Mouse (Mus musculus) lung, embryonic 16.5 days (tissue): ENCODE results near the gene Gpr87. TPM values are rescaled to one million over a fixed set of nuclear protein-coding genes. Genes with fewer than 3 reads are reported as not detected.
A peak's percentile ranks its signal among the peaks of the same experiment; 100 is the strongest.

Experiments
- ATAC-seq: fragments of 200-750 bp; cut with Nextera tagmentation; 2 replicates; pipeline ENCODE4 v1.8.0; 2017; ENCODE audit warnings: low read depth, mild to moderate bottlenecking, moderate library complexity
- H3K27ac ChIP-seq: fragments of 300-500 bp; sonication (generic); 2 replicates; pipeline ENCODE4 v1.5.1; 2014; ENCODE audit warnings: mild to moderate bottlenecking, control low read depth, low read length
- H3K27me3 ChIP-seq: fragments of 300-500 bp; sonication (generic); 2 replicates; pipeline ENCODE4 v1.6.1; 2014; ENCODE audit warnings: low read depth, low read length, mixed read lengths; ENCODE audit not compliant: control insufficient read depth, insufficient read depth
- H3K36me3 ChIP-seq: fragments of 300-500 bp; sonication (generic); 2 replicates; pipeline ENCODE4 v1.6.1; 2014; ENCODE audit warnings: low read length; ENCODE audit not compliant: control insufficient read depth, insufficient read depth
- H3K4me1 ChIP-seq: fragments of 300-500 bp; sonication (generic); replicated peaks from 2 replicates; pipeline ENCODE4 v1.6.1; 2014; ENCODE audit warnings: low read length, mixed read lengths; ENCODE audit not compliant: control insufficient read depth, insufficient read depth
- H3K4me2 ChIP-seq: fragments of 300-500 bp; sonication (generic); 2 replicates; pipeline ENCODE4 v1.6.1; 2014; ENCODE audit warnings: low read depth, low read length, control low read depth
- H3K4me3 ChIP-seq: fragments of 300-500 bp; sonication (generic); 2 replicates; pipeline ENCODE4 v1.5.1; 2014; ENCODE audit warnings: mild to moderate bottlenecking, low read length, control low read depth
- H3K9ac ChIP-seq: fragments of 300-500 bp; sonication (generic); 2 replicates; pipeline ENCODE4 v1.6.1; 2014; ENCODE audit warnings: low read length, control low read depth
- H3K9me3 ChIP-seq: fragments of 300-500 bp; sonication (generic); 2 replicates; pipeline ENCODE4 v1.6.1; 2016; ENCODE audit warnings: low read length; ENCODE audit not compliant: control insufficient read depth
- WGBS: fragments of 180-500 bp; shearing (Covaris S2); extraction: QIAGEN DNeasy Blood & Tissue Kit; methylation state at CpG from one replicate; pipeline ENCODE4 v1.1.7; 2014; 5-methylcytosine and 5-hydroxymethylcytosine counted together
- polyA plus RNA-seq: library from polyadenylated mRNA; unstranded; fragments of >200 nt; fragmentation: Nextera tagmentation; extraction: Ambion mirVana; gene quantifications from 2 replicates; pipeline ENCODE4 v1.2.1, GENCODE M21; 2015

The Gpr87 gene
- polyA plus RNA-seq, 1 experiment from 2014 or later: not detected

DNA sequence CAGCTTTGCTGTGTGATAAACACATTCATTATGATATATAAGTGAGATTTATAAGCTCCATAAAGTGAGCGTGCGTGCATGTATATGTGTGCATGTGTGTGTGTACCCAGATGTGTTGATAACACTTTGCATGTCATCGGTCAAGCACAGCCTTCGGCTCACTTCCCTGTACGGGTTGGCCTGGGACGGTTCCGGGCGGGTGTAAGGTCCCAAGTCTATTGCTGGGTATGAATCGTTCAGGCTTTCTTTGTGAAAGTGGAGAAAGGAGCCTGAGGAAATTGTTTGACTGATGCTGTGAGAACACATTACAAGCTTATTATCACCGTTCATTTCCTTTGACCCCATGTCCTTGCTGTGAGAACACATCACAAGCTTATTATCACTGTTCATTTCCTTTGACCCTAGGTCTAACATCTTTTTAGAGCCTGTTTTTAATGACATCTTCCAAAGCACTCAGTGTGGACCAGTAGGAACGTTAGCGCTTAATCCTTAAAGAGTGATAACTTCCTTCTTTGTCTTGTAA is 55.9 kb downstream of the Gpr87 start:
- Histone ChIP-seq H3K9me3 (no peaks in the 10 kb centered on the region), H3K36me3 (no peaks in the 10 kb centered on the region), H3K27me3 (no peaks in the 10 kb centered on the region), H3K4me1 (peaks cover 14% of the 10 kb centered on the region), H3K9ac (no peak overlapping the region), H3K4me3 (no peak overlapping the region), H3K27ac (peak overlapping the region; percentile 50; the same call in 1 of the 2 replicates), H3K4me2 (no peak overlapping the region)
- peak; percentile 24 for ATAC-seq
- WGBS: 49% methylated on average over 12 of the region's 12 CpGs

DNA sequence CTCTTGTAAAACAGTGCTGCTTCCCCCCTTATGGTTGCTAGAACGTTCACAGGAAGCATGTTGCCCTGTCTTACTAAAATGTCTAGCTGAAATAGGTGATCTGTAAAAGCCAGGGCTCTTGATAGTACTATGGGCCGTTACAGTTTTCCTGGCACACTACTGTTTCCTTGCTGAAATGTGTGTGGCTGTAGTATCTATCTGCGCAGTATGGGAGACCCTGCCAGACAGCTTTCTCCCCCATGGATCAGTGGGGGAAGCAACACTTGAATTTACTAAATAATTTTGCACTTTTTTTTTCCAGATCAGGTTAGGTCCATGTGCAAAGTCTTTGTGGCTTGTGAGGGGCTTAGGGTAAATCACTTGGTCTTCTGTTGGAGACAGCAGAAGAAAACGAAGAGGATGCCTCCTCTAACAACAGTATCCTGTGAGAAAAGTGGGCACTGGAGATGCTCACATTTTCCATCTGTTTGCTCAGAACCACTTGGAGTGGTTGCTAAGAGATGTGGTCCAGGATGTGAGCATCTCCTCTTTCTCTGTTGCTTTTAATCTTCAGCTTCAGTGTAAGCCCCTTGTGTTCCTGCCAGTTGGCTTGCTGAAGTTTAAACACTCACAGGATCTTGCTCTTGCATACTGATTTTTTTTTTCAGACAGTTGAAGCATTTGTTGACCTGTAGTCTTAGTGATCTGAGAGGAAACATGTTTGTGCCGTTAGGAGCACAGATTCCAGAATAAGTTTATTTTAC is 58.8 kb downstream of the Gpr87 start:
- WGBS: 50% methylated on average over 5 of the region's 5 CpGs
- ATAC-seq: no peak
- no peak overlapping the region for H3K27ac ChIP-seq

DNA sequence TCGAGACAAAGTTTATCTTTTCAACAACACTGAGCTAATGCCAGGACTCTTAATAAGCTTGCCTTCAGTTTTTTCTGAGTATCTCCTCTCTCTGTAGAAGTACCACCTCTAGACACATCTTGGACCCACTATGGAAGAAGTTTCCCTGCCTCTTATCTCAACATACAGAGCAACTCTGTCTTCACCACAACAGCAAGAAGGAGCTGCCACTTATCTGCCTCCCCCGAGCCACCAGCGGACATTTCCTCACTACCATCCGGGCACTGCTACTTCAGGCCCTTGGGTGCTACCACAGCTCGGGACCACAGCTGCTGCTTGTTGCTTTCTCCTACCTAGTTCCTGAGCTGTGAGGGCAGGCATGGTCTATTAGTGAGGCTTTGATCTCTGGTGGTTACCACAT is 61.7 kb downstream of the Gpr87 start:
- WGBS: 42% methylated on average over 5 of the region's 5 CpGs
- no peaks in the 10 kb centered on the region for H3K9me3 ChIP-seq
- H3K36me3 ChIP-seq: no peaks in the 10 kb centered on the region
- peaks cover 12% of the 10 kb centered on the region for H3K4me1 ChIP-seq
- H3K4me3 ChIP-seq: no peak overlapping the region
- ATAC-seq: no peak
- no peak overlapping the region for H3K4me2 ChIP-seq
- no peak overlapping the region for H3K27ac ChIP-seq
- no peaks in the 10 kb centered on the region for H3K27me3 ChIP-seq
- H3K9ac ChIP-seq: no peak overlapping the region

More for the DNA sequence above, 58.8 kb downstream of the Gpr87 start:
- Histone ChIP-seq H3K27me3 (no peaks in the 10 kb centered on the region), H3K9me3 (no peaks in the 10 kb centered on the region), H3K4me2 (no peak overlapping the region), H3K4me3 (no peak overlapping the region), H3K9ac (no peak overlapping the region), H3K36me3 (no peaks in the 10 kb centered on the region), H3K4me1 (peaks cover 14% of the 10 kb centered on the region)

DNA sequence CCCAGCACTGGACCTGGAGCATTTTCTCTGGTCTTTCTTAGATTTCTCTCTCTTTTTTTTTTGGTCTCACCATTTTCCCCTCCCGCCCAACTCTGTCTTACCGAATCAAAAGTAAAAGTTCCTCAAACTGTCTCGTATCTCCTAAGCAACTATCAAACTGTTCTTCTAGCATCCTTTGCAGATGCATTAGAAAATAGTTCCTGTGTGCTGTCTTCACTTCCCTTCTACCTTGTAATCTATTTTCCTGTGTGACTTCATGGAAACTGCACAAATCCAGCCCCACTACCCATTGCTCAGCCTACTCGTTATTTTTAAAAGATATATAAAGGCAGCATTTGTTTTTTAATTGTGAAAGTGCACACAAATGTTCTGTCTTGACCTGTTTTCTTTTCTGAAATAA is 62.9 kb downstream of the Gpr87 start:
- no peak overlapping the region; the same call in 1 of the 2 replicates for H3K27ac ChIP-seq
- peaks cover 12% of the 10 kb centered on the region for H3K4me1 ChIP-seq
- H3K9ac ChIP-seq: no peak overlapping the region
- H3K9me3 ChIP-seq: no peaks in the 10 kb centered on the region
- no peak overlapping the region for H3K4me2 ChIP-seq
- no peaks in the 10 kb centered on the region for H3K36me3 ChIP-seq
- no peaks in the 10 kb centered on the region for H3K27me3 ChIP-seq
- 80% methylated on average over 4 of the region's 4 CpGs for WGBS
- H3K4me3 ChIP-seq: no peak overlapping the region
- ATAC-seq: no peak

DNA sequence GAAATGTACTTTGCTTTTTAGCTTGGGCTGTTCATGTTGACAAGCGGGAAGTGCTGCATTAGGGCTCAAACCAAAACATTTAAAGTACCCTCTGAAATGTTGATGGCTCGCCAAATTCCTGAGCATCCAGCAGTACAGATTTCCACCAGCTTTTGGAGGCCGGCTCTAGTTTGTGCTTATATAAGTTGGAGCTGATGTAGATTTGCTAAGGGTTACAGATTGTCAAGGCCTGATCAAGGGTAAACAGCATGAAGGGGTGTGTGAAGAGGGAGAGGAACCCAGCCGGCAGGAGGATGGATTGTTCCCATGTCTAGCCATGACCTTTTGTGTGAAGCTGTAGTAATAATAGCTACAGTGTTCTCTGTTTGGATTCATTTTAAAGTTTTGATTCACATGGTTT is 63.8 kb downstream of the Gpr87 start:
- 30% methylated on average over 4 of the region's 4 CpGs for WGBS
- ATAC-seq: peak; percentile 77
- no peaks in the 10 kb centered on the region for H3K27me3 ChIP-seq
- H3K4me1 ChIP-seq: peaks cover 13% of the 10 kb centered on the region
- H3K9me3 ChIP-seq: no peaks in the 10 kb centered on the region
- peak overlapping the region; percentile 71 for H3K27ac ChIP-seq
- H3K9ac ChIP-seq: no peak overlapping the region
- H3K36me3 ChIP-seq: no peaks in the 10 kb centered on the region
- peak overlapping the region; percentile 26 for H3K4me2 ChIP-seq
- peak overlapping the region; percentile 36; the same call in 1 of the 2 replicates for H3K4me3 ChIP-seq

DNA sequence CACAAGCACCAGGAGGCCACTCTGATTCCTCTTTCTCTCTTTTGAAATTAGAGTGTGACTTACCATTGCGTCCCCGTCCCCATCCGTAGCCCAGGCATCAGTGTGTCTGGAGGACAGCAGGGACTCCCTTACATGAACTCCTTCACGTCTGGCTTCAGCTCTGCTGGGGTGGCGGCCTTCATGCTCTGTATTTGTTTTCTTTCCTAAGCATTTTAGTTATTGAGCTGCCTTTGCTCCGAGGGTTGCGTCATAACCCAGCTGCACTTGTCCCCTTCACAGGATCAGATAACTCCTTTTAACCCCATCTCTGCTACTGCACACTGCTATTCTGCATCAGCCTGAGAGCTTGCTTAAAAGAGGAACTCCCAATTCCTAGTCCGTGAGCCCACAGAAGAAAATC is 64.5 kb downstream of the Gpr87 start:
- Histone ChIP-seq H3K9me3 (no peaks in the 10 kb centered on the region), H3K27ac (peak overlapping the region; percentile 71), H3K9ac (peak overlapping the region; percentile 57), H3K4me1 (peaks cover 20% of the 10 kb centered on the region), H3K27me3 (no peaks in the 10 kb centered on the region), H3K4me2 (peak overlapping the region; percentile 26), H3K4me3 (peak overlapping the region; percentile 36), H3K36me3 (no peaks in the 10 kb centered on the region)
- ATAC-seq: peak; percentile 57
- WGBS: 27% methylated on average over 8 of the region's 8 CpGs

DNA sequence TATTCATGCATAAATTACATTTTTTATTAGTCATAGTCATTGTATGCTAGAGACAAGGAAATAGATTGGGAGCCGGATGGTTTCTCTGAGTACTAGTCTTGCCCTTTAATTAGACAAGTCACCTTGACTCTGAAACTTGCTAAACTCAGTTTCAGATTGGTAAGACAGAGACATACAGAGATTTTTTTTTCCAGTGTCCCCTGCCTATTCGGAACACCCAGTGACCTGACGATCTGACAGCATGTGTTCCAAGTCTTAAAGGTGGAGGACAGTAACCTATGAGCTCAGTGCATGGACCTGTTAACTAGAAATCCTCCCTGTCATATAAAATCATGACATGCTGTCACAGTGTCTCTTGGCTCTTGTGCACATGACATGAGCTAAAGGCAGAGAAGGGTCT is 65.4 kb downstream of the Gpr87 start:
- H3K9me3 ChIP-seq: no peaks in the 10 kb centered on the region
- H3K9ac ChIP-seq: no peak overlapping the region
- H3K4me2 ChIP-seq: peak overlapping the region; percentile 26
- peaks cover 25% of the 10 kb centered on the region for H3K4me1 ChIP-seq
- H3K27me3 ChIP-seq: no peaks in the 10 kb centered on the region
- H3K4me3 ChIP-seq: peak overlapping the region; percentile 9
- H3K36me3 ChIP-seq: no peaks in the 10 kb centered on the region
- WGBS: 71% methylated on average over 3 of the region's 3 CpGs
- H3K27ac ChIP-seq: no peak overlapping the region
- no peak for ATAC-seq

Other genes with a start within 250 kb of the Gpr87 start
- 1.4 TPM in 2 replicates for gene Med12l, start 189.3 kb downstream of the Gpr87 start, polyA plus RNA-seq
- gene Gpr171, start 93.3 kb downstream of the Gpr87 start, polyA plus RNA-seq: 1.4 and 1.8 TPM in 2 replicates
- gene P2ry14, start 41.5 kb downstream of the Gpr87 start, polyA plus RNA-seq: 29.7 and 31.3 TPM in 2 replicates
- 1.5 and 1.7 TPM in 2 replicates for gene P2ry13, start 15.8 kb upstream of the Gpr87 start, polyA plus RNA-seq
- 2.1 and 2.8 TPM in 2 replicates for gene P2ry12, start 67.8 kb upstream of the Gpr87 start, polyA plus RNA-seq
- gene Igsf10, start 149.3 kb upstream of the Gpr87 start, polyA plus RNA-seq: 6.5 and 9.6 TPM in 2 replicates